Mouse (Mus musculus) embryo, embryonic 11 days (tissue): ENCODE data around the gene Tyrp1.

Source experiments
- DNase-seq: peaks from one replicate; pipeline ENCODE4 v3.0.0-alpha.2; 2015

The Tyrp1 gene

GRCm38 (mm10) chr4:80834050-80834449, at the start of gene Tyrp1:
Gene Tyrp1 (plus strand): TSS chr4:80834123.
- no peak for DNase-seq

GRCm38 (mm10) chr4:80788339-80788738, 45.6 kb upstream of the Tyrp1 start:
- no peak for DNase-seq

DNA sequence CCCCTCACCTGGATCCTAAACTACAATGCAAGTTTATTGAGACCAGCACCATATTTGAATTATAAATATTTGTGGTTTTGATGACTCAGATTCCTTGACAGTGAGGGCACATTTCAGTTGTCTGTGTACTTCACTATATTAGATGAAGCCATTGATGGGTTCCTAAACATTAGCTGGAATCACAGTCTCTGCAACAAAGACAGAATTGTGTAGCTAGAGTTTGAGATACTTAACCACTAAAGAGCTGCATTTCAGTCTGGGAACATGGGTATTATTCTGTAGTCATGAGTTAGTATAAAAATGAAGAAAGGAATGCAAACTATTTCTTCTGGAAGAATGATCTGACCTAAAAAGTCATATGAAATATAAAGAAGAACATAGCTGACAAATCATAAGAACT, 14.4 kb upstream of the Tyrp1 start:
- no peak for DNase-seq

DNA sequence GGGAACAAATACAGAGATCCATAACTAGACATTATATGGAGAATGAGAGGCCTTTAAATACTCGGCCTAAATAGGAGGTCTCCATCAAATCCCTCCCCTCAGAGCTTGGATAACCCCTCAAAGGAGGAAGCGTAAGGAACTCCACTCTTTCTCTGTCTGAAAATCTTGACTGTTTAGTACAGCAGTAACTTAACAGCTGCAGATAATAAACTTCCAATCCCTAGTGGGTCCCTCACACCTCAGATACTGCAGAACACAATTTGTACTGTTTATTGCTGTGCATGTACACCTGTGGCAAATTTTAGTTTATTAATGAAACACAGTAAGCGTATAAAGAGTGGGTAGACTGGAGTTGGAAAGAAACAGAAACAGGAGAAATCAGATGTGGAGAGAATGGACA, 12.0 kb upstream of the Tyrp1 start:
- DNase-seq, result no peak

DNA sequence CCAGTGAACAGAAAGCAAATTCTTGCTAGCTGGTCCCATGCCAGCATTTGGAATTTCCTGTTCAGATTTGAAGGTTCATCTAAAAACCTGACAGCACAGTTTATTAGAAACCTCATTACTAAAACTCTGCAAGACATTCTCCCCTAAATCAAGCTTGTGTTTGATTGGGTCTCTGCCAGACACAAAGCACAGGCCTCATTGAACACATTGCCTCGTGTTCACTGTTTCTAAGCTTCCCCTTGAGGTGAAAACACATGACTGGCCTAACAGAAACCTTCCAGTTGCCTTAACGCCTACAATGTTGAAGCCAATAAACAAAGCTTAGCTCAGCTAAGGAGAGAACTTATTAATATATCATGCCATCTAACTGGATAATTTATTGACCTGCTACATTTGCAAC, 5.7 kb upstream of the Tyrp1 start:
- no peak for DNase-seq

GRCm38 (mm10) chr4:80839317-80839716, 5.4 kb downstream of the Tyrp1 start:
- no peak for DNase-seq

DNA sequence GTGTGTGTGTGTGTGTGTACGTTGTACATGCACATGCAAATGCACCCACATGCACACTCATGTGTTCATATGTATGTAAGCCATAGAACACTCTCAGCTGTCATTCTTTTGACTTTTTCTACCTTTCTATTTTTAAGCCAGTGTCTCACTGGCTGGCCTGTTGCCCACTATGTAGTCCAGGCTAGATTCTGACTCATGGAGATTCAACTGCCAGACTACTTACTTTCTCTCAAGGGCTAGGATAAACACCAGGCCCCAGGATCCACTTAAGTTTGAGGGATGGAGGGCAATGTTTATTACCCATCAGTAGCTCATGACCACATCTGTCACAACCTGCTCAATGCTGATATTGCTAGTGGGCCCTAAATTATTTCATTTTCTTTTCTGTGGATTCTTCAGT, 8.1 kb downstream of the Tyrp1 start:
- no peak for DNase-seq

DNA sequence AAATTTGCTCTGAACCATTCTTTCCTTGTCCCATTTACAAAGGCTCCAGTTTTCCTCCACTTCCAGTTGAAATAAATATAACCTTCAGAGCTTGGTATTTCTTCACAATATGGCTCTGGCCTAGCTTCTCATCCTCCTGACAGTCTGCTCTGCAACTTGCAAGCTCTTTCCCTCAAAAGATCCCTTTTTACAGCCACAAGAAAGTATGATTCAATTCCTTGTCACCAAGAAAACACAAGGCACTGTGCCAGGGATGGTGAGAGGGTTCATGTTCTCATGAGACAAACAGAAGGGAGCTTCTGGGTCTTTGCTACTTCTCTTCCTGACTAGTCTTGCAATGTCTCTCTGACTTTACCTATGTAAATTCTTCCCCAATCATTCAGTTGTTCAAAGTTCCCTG, 9.8 kb downstream of the Tyrp1 start:
- DNase-seq, result no peak

GRCm38 (mm10) chr4:80846052-80846451, 12.1 kb downstream of the Tyrp1 start:
- DNase-seq, result no peak

- no peak for DNase-seq
Observed at GRCm38 (mm10) chr4:80852590-80853425, 18.9 kb downstream of the Tyrp1 start.

GRCm38 (mm10) chr4:80855495-80855894, 21.6 kb downstream of the Tyrp1 start:
- no peak for DNase-seq

- DNase-seq, result no peak
Observed at GRCm38 (mm10) chr4:80862962-80863361, 29.0 kb downstream of the Tyrp1 start.

DNA sequence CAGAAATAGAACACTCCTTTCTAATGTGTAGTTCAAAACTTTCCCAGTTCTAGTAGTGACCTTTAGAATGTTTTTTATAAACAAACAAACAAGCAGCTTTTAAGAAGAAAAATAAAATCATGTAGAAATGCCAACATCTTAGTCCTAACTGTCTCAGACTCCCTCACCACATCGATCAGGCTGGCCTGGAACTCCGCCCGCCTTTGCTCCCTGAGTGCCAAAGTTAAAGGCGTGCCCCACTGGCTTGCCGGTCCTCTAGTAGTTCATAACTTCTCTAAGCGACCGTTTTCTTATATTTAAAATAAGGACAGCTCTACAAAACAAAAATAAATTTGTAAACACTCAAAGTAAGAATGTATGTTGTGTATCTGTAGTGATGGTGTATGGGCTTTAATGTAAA, 30.0 kb downstream of the Tyrp1 start:
- DNase-seq, result no peak

- DNase-seq, result peak; percentile 74
Observed at GRCm38 (mm10) chr4:80864511-80864922, 30.6 kb downstream of the Tyrp1 start.

DNA sequence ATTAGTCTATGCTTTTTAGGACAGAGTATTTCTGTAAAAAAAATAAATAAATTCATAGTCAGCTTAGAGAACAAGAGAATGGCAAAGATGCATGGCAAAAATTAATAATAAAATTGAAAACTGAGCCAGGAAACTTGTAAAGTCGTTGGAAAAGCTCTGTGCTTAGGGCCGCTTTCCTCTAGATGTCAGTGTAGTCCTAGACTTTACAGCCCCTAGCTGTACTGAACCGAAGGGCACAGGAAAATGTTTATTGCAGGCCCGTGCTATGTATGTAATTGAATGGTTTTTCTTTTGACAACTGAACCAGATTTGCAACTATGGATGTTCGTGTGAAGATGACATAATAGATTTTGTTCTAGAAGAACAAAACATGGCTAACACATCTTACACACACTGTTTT, 32.1 kb downstream of the Tyrp1 start:
- DNase-seq, result peak; percentile 57

DNA sequence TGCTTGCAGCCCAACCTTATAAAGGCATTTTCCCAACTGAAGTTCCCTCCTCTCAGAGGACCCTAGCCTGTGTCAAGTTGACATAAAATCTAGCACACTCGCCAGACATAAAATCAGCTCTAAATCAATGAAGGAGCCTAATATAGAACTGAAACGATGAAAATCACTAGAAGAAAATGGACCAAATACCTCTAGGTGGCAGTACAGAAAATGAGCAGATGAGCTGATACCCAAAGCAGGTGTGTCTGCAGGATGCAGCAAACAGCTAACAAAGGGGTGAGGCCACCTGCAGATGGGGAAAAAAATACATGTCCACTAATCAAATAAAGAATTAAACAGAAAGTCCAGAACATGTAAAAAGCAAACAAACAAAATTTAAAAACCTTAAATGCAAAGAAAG, 35.7 kb downstream of the Tyrp1 start:
- no peak for DNase-seq

DNA sequence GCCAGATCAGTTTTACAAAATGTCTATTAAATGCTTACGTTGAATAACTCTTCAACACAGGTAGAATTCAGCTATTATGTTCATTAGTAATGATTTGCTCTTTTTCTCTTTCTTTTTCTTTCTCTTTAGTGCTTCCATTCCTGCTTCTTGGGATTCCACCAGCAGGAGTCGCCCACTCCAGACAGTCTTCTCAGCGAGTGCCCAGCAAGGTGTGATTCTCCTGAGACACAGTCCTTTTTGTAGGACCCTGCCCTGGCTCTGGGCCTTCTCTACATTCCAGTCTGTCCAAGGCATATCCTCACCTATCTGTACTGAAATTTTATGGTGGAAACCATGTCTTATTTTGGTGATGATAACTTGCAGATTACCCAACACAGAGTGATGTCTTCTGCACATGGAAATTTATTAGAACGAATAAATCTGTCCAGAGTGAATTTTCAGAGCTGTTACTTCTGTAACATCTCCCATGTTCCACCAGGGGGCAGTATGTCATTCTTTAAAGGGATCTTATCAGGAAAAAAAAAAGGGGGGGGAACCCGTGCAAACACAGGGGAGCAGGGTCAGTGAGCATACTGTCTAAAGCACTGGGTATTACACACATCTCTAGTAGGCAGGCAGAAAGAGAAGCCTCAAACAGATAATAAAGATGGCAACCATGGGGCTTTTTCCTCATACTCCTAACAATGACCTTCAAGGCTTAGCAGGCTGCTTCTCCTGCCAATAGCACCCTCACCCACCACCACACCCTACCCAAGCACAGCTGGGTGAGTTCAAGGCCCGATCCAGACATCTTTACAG, 39.1 kb downstream of the Tyrp1 start:
- peak; percentile 76 for DNase-seq

- DNase-seq, result peak; percentile 13
Observed at GRCm38 (mm10) chr4:80874121-80874859, 40.4 kb downstream of the Tyrp1 start.

GRCm38 (mm10) chr4:80875055-80875454, 41.1 kb downstream of the Tyrp1 start:
- DNase-seq, result no peak

DNA sequence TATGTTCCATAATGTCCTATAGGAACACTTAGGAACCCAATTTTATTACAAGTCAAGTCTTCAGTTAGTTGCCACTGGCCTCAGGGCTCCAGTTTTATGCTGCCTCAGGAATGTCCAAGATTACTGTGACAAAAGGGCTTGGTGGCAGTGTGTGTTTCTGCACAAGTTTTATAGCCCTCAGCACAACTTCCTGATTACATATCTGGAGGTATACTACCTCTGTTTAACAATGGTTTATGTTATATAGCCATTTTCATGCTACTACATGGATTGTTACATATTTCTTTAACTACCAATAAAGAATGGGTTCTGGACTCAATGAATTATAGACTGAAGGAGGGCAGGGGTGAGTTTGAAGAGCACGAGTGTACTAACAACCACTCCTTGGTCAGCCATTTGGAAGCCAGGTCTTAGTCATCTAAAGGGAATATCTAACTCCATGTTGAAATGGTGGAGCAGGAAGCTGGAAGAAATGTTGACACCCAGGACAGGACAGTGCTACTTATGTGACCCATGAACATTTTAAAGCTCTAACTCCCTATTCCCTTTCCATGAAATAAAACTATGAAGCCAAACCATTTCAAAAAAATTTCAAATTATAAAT, 48.2 kb downstream of the Tyrp1 start:
- no peak for DNase-seq

GRCm38 (mm10) chr4:80886631-80887030, 52.7 kb downstream of the Tyrp1 start:
- no peak for DNase-seq

GRCm38 (mm10) chr4:80891004-80891403, 57.1 kb downstream of the Tyrp1 start:
- DNase-seq, result no peak

- no peak for DNase-seq
Observed at GRCm38 (mm10) chr4:80895278-80895894, 61.5 kb downstream of the Tyrp1 start.
